26 mouse cellular contexts compared by ENCODE assay signal in genomic region chr14:76567280-76567679, GRCm38 (mm10). TPM values are rescaled to one million over a fixed set of nuclear protein-coding genes. Genes with fewer than 3 reads are reported as not detected.
A peak's percentile ranks its signal among the peaks of the same experiment; 100 is the strongest.
DNase-seq lines count a peak whose midpoint lies in the region; ATAC-seq and TF ChIP-seq lines count a peak whose summit lies in the region.
"Had no signal": no experiment of that assay in that cellular context is flagged by ENCODE, and none has a peak within 500 bp of the region (broad histone marks: within the 10 kb centered on the region; RNA-seq: fewer than 3 reads in every experiment).

No protein-coding gene starts in this region.

- no peak for TF ChIP-seq CTCF in kidney, adult 2 months (conservative IDR thresholded peaks at IDR 0.05; ENCODE audit: insufficient read depth, insufficient read length, low read depth, low read length)

- TF ChIP-seq POLR2A in kidney, adult 2 months (IDR thresholded peaks at IDR 0.05; ENCODE audit: low read depth, low read length) = no peak

- H3K27me3 ChIP-seq in kidney, adult 2 months (replicated peaks; ENCODE audit: control insufficient read depth, insufficient read depth, low read length) = no peaks in the 10 kb centered on the region
- H3K27me3 ChIP-seq in kidney, embryonic 15.5 days = no peaks in the 10 kb centered on the region
- H3K27me3 ChIP-seq in liver, embryonic 13.5 days = no peaks in the 10 kb centered on the region
- no peaks in the 10 kb centered on the region for H3K27me3 ChIP-seq in hindbrain, embryonic 13.5 days
- H3K27me3 ChIP-seq: CH12.LX; forebrain, embryonic 13.5 days; limb, embryonic 12.5 days; midbrain, embryonic 12.5 days had no signal

- H3K4me3 ChIP-seq in kidney, adult 2 months (ENCODE audit: insufficient read depth, low read depth, low read length) = no peak overlapping the region
- H3K4me3 ChIP-seq in kidney, embryonic 15.5 days (replicated peaks) = no peak overlapping the region
- no peak overlapping the region for H3K4me3 ChIP-seq in liver, embryonic 13.5 days (replicated peaks)
- H3K4me3 ChIP-seq in hindbrain, embryonic 13.5 days = no peak overlapping the region
- H3K4me3 ChIP-seq: forebrain, embryonic 13.5 days; layer of hippocampus, adult 2 months; left cerebral cortex, adult 2 months; limb, embryonic 12.5 days; midbrain, embryonic 12.5 days; myocyte had no signal

- H3K36me3 ChIP-seq in kidney, adult 2 months (ENCODE audit: control insufficient read depth, insufficient read depth, low read length) = no peaks in the 10 kb centered on the region
- H3K36me3 ChIP-seq in kidney, embryonic 15.5 days = no peaks in the 10 kb centered on the region
- no peaks in the 10 kb centered on the region for H3K36me3 ChIP-seq in liver, embryonic 13.5 days
- no peaks in the 10 kb centered on the region for H3K36me3 ChIP-seq in hindbrain, embryonic 13.5 days
- H3K36me3 ChIP-seq: limb, embryonic 12.5 days; midbrain, embryonic 12.5 days had no signal

- H3K27ac ChIP-seq in kidney, adult 2 months (ENCODE audit: insufficient read depth, low read depth, low read length) = no peak overlapping the region
- H3K27ac ChIP-seq in kidney, embryonic 15.5 days = no peak overlapping the region
- 0 out of 2 replicates have a peak overlapping the region, but pooled peaks have one; percentile 41 for H3K27ac ChIP-seq in liver, embryonic 13.5 days
- no peak overlapping the region for H3K27ac ChIP-seq in hindbrain, embryonic 13.5 days
- H3K27ac ChIP-seq: forebrain, embryonic 13.5 days; hindbrain, embryonic 14.5 days; layer of hippocampus, adult 2 months; left cerebral cortex, adult 2 months; limb, embryonic 12.5 days; midbrain, embryonic 12.5 days had no signal

- peaks cover 6% of the 10 kb centered on the region; the same call in 1 of the 2 replicates for H3K4me1 ChIP-seq in kidney, adult 2 months (ENCODE audit: control insufficient read depth, insufficient read depth, low read length)
- peaks cover 21% of the 10 kb centered on the region for H3K4me1 ChIP-seq in kidney, embryonic 15.5 days
- H3K4me1 ChIP-seq in liver, embryonic 13.5 days (replicated peaks) = peaks cover 41% of the 10 kb centered on the region
- no peaks in the 10 kb centered on the region for H3K4me1 ChIP-seq in hindbrain, embryonic 13.5 days (replicated peaks)
- H3K4me1 ChIP-seq: forebrain, embryonic 13.5 days; midbrain, embryonic 12.5 days had no signal

- peak; percentile 25 for DNase-seq in adrenal gland, postnatal 14 days
- DNase-seq in adrenal gland, adult 2 months = no peak
- DNase-seq in kidney, adult 2 months = peak; percentile 85
- no peak for DNase-seq in kidney, postnatal 4 days
- no peak for DNase-seq in liver, embryonic 13.5 days
- DNase-seq in lung, postnatal 14 days = no peak
- DNase-seq: adrenal gland, adult 8-10 months; cerebellum, adult 8-10 months; cerebellum, postnatal 36 days; gastrocnemius, postnatal 14 days; heart, adult 11 months; heart, postnatal 4 days; lung, postnatal 4 days had no signal

- peak; percentile 41; the same call in 1 of the 2 replicates for ATAC-seq in kidney, embryonic 15.5 days (replicated peaks; ENCODE audit: low FRiP score)
- no peak for ATAC-seq in liver, embryonic 13.5 days (ENCODE audit: low read depth)
- ATAC-seq in hindbrain, embryonic 13.5 days (ENCODE audit: low FRiP score) = no peak
- ATAC-seq: activated CD4-positive, CD25-positive, alpha-beta regulatory T cell, adult 4 months; forebrain, embryonic 13.5 days; inflammation-experienced regulatory T-cells, adult 6 months had no signal

- WGBS in kidney, adult 2 months = 60% methylated on average over 1 of the region's 1 CpGs
- WGBS in kidney, embryonic 15.5 days = 54% methylated on average over 1 of the region's 1 CpGs
- WGBS in liver, embryonic 13.5 days (ENCODE audit: insufficient replicate concordance) = 74% methylated on average over 1 of the region's 1 CpGs
- WGBS in hindbrain, embryonic 13.5 days = 45% methylated on average over 1 of the region's 1 CpGs

- no peak overlapping the region for H3K4me2 ChIP-seq in kidney, embryonic 15.5 days
- H3K4me2 ChIP-seq in liver, embryonic 13.5 days = no peak overlapping the region
- H3K4me2 ChIP-seq in hindbrain, embryonic 13.5 days = no peak overlapping the region
- H3K4me2 ChIP-seq: forebrain, embryonic 13.5 days; heart, embryonic 11.5 days; hindbrain, embryonic 14.5 days; limb, embryonic 12.5 days; midbrain, embryonic 12.5 days had no signal

- H3K9me3 ChIP-seq in kidney, embryonic 15.5 days (replicated peaks) = no peaks in the 10 kb centered on the region
- no peaks in the 10 kb centered on the region for H3K9me3 ChIP-seq in liver, embryonic 13.5 days (replicated peaks)
- no peaks in the 10 kb centered on the region for H3K9me3 ChIP-seq in hindbrain, embryonic 13.5 days
- H3K9me3 ChIP-seq: forebrain, embryonic 13.5 days; limb, embryonic 12.5 days; midbrain, embryonic 12.5 days had no signal

- no peak overlapping the region for H3K9ac ChIP-seq in kidney, embryonic 15.5 days
- H3K9ac ChIP-seq in liver, embryonic 13.5 days = no peak overlapping the region
- H3K9ac ChIP-seq in hindbrain, embryonic 13.5 days = no peak overlapping the region
- H3K9ac ChIP-seq: forebrain, embryonic 13.5 days; hindbrain, embryonic 14.5 days; limb, embryonic 12.5 days; midbrain, embryonic 12.5 days had no signal

RNA-seq across cellular contexts. Expression of gene Serp2, which starts 10.6 kb away (rescaled TPM):
- total RNA-seq in adrenal gland, postnatal 14 days (2021) = 6.4 and 7.3 TPM in 2 replicates
- 1 to 10 TPM; 3.9 to 6.2 TPM for total RNA-seq in adrenal gland, adult 2 months (2021)
- polyA plus RNA-seq in adrenal gland, adult 2 months (2012; rRNA removed) = 8.3 and 9.3 TPM in 2 replicates
- 1.0 and 2.0 TPM in 2 replicates for polyA plus RNA-seq in kidney, adult 2 months (2012; rRNA removed)
- 10.3 and 11.1 TPM in 2 replicates for polyA plus RNA-seq in kidney, embryonic 15.5 days (2015; fragmentation: Nextera tagmentation; extraction: Ambion mirVana)
- polyA plus RNA-seq in liver, embryonic 13.5 days (2015; fragmentation: Nextera tagmentation; extraction: Ambion mirVana) = 1.3 and 1.4 TPM in 2 replicates
- polyA plus RNA-seq in hindbrain, embryonic 13.5 days (2015; fragmentation: Nextera tagmentation; extraction: Ambion mirVana) = 128 and 133 TPM in 2 replicates
- total RNA-seq: CH12.LX had no signal

Comparison
In these comparisons a context has a peak if more than half of its experiments do, and no peak if none do; other contexts are left out.
1. DNase-seq: peak in adrenal gland, postnatal 14 days (single experiment) and kidney, adult 2 months (single experiment); none in adrenal gland, adult 2 months (single experiment), kidney, postnatal 4 days (0 of 2), liver, embryonic 13.5 days (single experiment) and lung, postnatal 14 days (single experiment).
2. RNA of gene Serp2, which starts 10.6 kb away (polyA plus RNA-seq): 128 to 133 TPM in hindbrain, embryonic 13.5 days; 10.3 to 11.1 TPM in kidney, embryonic 15.5 days, 8.3 to 9.3 TPM in adrenal gland, adult 2 months, 1.3 to 1.4 TPM in liver, embryonic 13.5 days and 1.0 to 2.0 TPM in kidney, adult 2 months; every median in the first group is over 10 times any median in the second.